Mouse (Mus musculus): ENCODE measurements around the gene Spryd3. TPM values are rescaled to one million over a fixed set of nuclear protein-coding genes. Genes with fewer than 3 reads are reported as not detected.

The Spryd3 gene
- not detected in 2 replicates for polyA plus RNA-seq (2012; ENCODE audit: insufficient read depth, insufficient read length, low replicate concordance, missing spikeins)

DNA sequence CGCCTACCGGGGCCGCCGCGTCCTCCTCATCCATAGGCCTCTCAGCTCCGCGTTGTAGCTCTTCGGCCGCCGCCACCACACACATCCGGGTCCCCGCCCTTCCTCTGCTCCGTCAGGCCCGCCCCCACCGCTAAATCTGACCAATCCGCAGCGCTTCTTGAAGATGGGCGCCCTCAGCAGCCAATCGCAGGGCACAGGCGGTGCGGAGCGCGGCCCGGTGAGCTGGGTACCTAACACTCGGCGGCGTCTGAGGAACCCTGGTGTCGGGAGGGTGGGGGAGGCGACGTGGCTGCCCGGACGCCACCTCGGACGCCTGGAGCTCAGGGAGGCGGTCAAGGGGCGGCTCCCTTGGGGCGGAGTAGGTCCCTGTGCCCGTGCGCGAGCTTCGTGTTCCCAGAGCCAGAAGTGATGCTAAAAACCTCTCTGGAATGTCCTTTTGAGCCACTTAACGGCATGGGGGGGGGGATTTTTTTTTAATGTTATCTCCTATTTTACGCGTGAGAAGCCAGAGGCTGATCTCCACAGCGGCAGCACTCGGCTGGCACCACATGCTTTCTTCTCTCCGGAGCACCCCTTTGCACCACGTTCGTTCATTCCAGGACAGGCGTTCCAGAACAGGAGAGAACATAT, at the start of gene Spryd3:
Gene Spryd3 (minus strand): TSS at position 106 of the 630 bp plus-strand sequence.
- Histone ChIP-seq H3K4me1 (ENCODE audit: control insufficient read depth, insufficient read depth, low read length) (peaks cover 7% of the 10 kb centered on the region; the same call in 1 of the 2 replicates), H3K4me3 (ENCODE audit: insufficient read depth, low read depth, low read length) (peak within 1 kb of the TSS; percentile 82), H3K27ac (ENCODE audit: insufficient read depth, low read depth, low read length) (peak within 1 kb of the TSS; percentile 43)
- under 1% methylated on average over 50 of the region's 50 CpGs for WGBS
- TF ChIP-seq CTCF (IDR thresholded peaks at IDR 0.05; ENCODE audit: insufficient read depth, low read depth, low read length) (no peak), POLR2A (IDR thresholded peaks at IDR 0.05; ENCODE audit: insufficient read depth, low read depth, low read length) (peak; percentile 77)

DNA sequence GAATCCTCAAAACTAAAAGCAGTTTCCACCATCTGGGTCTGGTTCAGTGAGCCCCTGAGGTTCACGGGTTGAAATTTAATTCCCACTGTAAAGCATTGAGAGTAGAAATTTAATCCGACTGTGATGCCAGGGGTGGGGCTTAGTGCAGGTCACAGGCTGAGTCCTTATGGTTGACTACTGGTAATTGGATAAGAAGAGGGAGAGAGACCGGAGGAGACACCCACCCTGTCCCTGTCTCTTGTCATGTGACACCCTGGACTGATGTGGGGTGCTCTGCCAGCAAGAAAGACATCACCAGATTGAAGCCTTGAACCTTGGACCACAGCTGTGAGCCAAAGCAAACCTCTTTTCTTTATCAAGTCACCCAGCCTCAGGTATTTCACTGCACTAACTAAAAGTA, 47.0 kb upstream of the Spryd3 start:
- no peak overlapping the region for H3K27ac ChIP-seq (ENCODE audit: insufficient read depth, low read depth, low read length)
- H3K4me1 ChIP-seq (ENCODE audit: control insufficient read depth, insufficient read depth, low read length): no peaks in the 10 kb centered on the region
- WGBS: 90% methylated on average over 3 of the region's 3 CpGs
- no peak overlapping the region for H3K4me3 ChIP-seq (ENCODE audit: insufficient read depth, low read depth, low read length)
- no peak for TF ChIP-seq CTCF (IDR thresholded peaks at IDR 0.05; ENCODE audit: insufficient read depth, low read depth, low read length)
- TF ChIP-seq POLR2A (IDR thresholded peaks at IDR 0.05; ENCODE audit: insufficient read depth, low read depth, low read length): no peak

DNA sequence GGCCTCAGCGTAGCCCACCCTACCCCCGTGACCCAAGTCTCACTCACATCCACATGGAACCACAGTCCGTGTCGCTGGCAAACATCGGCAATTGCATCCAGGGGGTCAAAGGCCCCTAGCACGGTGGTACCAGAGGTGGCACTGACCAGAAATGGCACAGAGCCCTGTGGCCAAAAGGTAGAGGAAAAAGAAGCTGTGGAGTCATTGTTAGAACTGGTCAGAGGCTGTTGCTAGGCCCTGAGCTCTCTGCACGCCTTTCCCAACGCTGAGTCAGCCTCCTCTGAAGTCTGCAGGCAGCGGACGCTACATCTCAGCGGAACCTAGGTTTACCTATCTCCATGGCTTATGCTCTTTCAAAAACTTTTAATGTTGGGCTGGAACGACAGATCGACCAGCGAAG, 43.9 kb upstream of the Spryd3 start:
- 93% methylated on average over 14 of the region's 14 CpGs for WGBS
- Histone ChIP-seq H3K27ac (ENCODE audit: insufficient read depth, low read depth, low read length) (no peak overlapping the region), H3K4me1 (ENCODE audit: control insufficient read depth, insufficient read depth, low read length) (no peaks in the 10 kb centered on the region), H3K4me3 (ENCODE audit: insufficient read depth, low read depth, low read length) (no peak overlapping the region)
- TF ChIP-seq CTCF (IDR thresholded peaks at IDR 0.05; ENCODE audit: insufficient read depth, low read depth, low read length) (no peak), POLR2A (IDR thresholded peaks at IDR 0.05; ENCODE audit: insufficient read depth, low read depth, low read length) (no peak)

DNA sequence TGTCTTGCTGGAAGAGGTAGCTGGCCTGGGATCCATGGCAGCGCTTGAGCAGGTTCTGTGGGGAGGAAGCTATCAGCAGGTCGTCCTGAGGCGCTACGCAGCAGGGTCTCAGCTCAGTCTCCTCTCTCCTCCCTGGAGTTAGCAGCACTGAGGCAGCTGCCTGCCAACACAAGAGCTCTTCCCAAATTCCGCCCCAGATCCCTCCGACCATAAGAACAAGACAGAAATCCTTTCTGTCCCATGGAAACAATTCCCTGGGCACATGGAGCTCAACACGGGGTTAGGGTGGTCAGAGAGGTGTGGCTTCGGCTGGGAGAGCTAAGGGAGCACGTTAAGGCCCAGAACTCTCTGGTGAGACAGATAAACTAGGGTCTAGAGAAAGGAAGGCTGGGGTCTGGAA, 43.1 kb upstream of the Spryd3 start:
- H3K27ac ChIP-seq (ENCODE audit: insufficient read depth, low read depth, low read length): no peak overlapping the region
- TF ChIP-seq POLR2A (IDR thresholded peaks at IDR 0.05; ENCODE audit: insufficient read depth, low read depth, low read length) (no peak), CTCF (IDR thresholded peaks at IDR 0.05; ENCODE audit: insufficient read depth, low read depth, low read length) (no peak)
- H3K4me1 ChIP-seq (ENCODE audit: control insufficient read depth, insufficient read depth, low read length): no peaks in the 10 kb centered on the region
- WGBS: 88% methylated on average over 9 of the region's 9 CpGs
- H3K4me3 ChIP-seq (ENCODE audit: insufficient read depth, low read depth, low read length): no peak overlapping the region

DNA sequence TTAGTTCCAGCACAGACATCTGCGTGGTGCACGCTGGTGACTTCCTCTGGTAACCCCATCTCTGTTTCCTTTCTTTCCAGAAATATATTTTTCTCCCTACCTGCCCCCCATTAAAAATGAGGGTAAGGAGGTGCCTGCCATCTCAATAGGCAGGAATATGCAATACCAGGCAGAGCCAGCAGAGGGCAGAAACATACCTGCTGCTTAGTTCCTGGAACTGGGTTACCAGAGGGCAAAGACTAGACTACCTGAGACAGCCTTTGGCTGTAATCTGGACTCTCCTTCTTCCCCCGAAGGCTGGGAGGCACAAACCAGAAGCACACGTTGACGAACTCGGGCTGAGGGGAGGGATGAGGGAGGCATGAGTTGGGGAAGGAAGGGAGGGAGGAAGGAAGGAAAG, 42.2 kb upstream of the Spryd3 start:
- Histone ChIP-seq H3K27ac (ENCODE audit: insufficient read depth, low read depth, low read length) (no peak overlapping the region), H3K4me3 (ENCODE audit: insufficient read depth, low read depth, low read length) (no peak overlapping the region), H3K4me1 (ENCODE audit: control insufficient read depth, insufficient read depth, low read length) (no peaks in the 10 kb centered on the region)
- 13% methylated on average over 6 of the region's 6 CpGs for WGBS
- TF ChIP-seq CTCF (IDR thresholded peaks at IDR 0.05; ENCODE audit: insufficient read depth, low read depth, low read length): 0 out of 2 replicates have a peak, but pooled peaks have one; percentile 39
- TF ChIP-seq POLR2A (IDR thresholded peaks at IDR 0.05; ENCODE audit: insufficient read depth, low read depth, low read length): no peak

DNA sequence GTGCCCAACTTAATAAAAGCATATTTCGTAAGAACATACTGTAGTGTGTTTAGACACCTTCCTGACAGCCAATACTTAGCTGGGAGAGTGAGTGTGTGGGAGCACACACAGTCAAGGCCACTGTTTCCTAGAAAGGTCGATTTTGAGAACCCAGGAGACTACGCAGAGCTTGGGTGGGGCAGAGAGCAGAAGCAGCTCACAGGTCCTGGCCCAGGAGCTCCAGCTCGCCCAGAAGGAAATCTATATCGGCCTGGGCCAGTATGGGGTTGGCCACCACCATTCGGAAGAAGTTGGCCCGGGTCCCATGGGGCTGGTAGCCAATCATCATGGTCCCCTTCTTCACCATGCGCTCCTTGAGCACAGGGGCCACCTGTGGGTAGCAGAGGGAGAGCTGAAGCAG, 41.4 kb upstream of the Spryd3 start:
- 89% methylated on average over 8 of the region's 8 CpGs for WGBS
- Histone ChIP-seq H3K27ac (ENCODE audit: insufficient read depth, low read depth, low read length) (no peak overlapping the region), H3K4me3 (ENCODE audit: insufficient read depth, low read depth, low read length) (no peak overlapping the region), H3K4me1 (ENCODE audit: control insufficient read depth, insufficient read depth, low read length) (no peaks in the 10 kb centered on the region)
- no peak for TF ChIP-seq CTCF (IDR thresholded peaks at IDR 0.05; ENCODE audit: insufficient read depth, low read depth, low read length)
- TF ChIP-seq POLR2A (IDR thresholded peaks at IDR 0.05; ENCODE audit: insufficient read depth, low read depth, low read length): no peak

DNA sequence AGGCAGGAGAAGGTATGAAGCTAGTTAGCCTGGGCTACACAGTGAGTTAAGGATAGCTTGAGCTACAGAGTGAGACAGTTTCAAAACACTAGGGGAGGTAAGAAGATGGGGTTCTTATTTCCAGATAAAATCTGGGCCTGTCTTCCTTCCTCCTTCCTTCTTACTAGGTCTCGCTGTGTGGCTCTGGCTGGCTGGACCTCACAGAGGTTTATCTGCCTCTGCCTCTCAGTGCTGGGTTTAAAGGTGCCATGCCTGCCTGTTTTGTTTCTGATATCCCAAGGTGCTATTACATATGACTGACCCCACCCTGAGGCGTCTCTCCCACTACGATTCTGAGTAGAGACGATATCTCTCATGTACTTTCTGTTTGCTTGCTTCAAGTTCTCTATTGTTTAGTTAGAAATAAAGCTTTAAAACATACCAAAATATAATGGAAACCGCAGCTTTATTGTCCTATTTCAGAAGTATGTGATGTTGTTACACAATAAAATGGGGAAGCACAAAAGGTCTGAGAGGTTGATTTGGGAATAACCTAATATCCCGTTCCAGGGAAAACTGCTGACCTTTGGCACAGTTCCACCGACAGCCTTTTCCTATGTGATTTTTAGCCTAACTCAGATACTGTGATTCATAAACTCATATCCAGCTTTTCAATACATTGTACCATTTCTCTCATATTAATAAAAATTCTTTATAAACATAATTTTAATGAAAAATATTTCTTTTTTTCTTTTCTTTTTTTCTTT, 40.7 kb upstream of the Spryd3 start:
- no peak overlapping the region for H3K4me3 ChIP-seq (ENCODE audit: insufficient read depth, low read depth, low read length)
- 85% methylated on average over 7 of the region's 7 CpGs for WGBS
- TF ChIP-seq POLR2A (IDR thresholded peaks at IDR 0.05; ENCODE audit: insufficient read depth, low read depth, low read length): no peak
- TF ChIP-seq CTCF (IDR thresholded peaks at IDR 0.05; ENCODE audit: insufficient read depth, low read depth, low read length): no peak
- no peak overlapping the region for H3K27ac ChIP-seq (ENCODE audit: insufficient read depth, low read depth, low read length)
- no peaks in the 10 kb centered on the region for H3K4me1 ChIP-seq (ENCODE audit: control insufficient read depth, insufficient read depth, low read length)

DNA sequence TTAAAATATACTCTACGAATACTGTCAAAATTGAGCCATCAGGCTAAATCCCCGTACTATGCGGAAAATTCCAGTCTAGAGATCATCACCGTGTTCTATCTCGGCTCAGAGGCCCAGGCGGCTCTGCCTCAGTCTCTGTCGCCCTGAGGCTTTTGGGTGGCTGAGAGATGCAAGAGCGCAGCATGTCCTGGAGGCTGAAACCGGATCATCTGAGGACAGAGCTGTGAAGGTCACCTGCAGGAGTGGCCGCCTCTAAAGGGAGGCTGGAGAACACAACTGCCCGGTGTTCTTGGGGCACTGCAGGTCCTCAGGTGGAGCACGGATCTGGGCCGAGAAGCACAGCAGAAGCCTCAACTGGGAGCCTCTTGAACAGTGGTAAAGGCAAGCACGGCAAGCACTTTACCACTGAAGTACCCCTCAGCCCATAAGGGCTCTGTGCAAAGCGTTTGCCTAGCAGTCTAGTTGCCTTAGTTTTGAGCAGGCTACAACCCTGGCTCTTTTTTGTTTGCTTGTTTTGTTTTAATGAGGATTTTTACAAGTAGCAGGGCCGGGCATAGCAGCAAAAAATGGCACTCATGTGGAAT, 39.8 kb upstream of the Spryd3 start:
- no peaks in the 10 kb centered on the region for H3K4me1 ChIP-seq (ENCODE audit: control insufficient read depth, insufficient read depth, low read length)
- no peak overlapping the region for H3K27ac ChIP-seq (ENCODE audit: insufficient read depth, low read depth, low read length)
- no peak for TF ChIP-seq CTCF (IDR thresholded peaks at IDR 0.05; ENCODE audit: insufficient read depth, low read depth, low read length)
- TF ChIP-seq POLR2A (IDR thresholded peaks at IDR 0.05; ENCODE audit: insufficient read depth, low read depth, low read length): no peak
- H3K4me3 ChIP-seq (ENCODE audit: insufficient read depth, low read depth, low read length): no peak overlapping the region
- WGBS: 91% methylated on average over 16 of the region's 16 CpGs

DNA sequence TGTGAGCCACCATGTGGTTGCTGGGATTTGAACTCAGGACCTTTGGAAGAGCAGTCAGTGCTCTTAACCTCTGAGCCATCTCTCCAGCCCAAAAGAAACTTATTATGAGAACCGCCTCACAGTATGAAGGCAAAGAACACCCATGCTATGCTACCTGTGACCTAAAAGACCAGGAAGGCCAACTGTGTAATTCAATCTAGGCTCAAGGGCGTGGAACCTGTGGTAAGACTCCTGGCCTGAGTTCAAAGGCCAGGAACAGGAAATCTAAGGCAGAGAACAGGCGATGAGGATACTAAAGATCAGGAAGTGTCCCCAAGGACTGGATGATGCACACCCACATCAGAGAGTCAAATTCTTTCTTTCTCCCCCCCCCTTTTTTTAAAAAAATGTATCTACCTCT, 37.5 kb upstream of the Spryd3 start:
- Histone ChIP-seq H3K27ac (ENCODE audit: insufficient read depth, low read depth, low read length) (no peak overlapping the region), H3K4me3 (ENCODE audit: insufficient read depth, low read depth, low read length) (no peak overlapping the region), H3K4me1 (ENCODE audit: control insufficient read depth, insufficient read depth, low read length) (no peaks in the 10 kb centered on the region)
- 91% methylated on average over 3 of the region's 3 CpGs for WGBS
- TF ChIP-seq POLR2A (IDR thresholded peaks at IDR 0.05; ENCODE audit: insufficient read depth, low read depth, low read length): no peak
- no peak for TF ChIP-seq CTCF (IDR thresholded peaks at IDR 0.05; ENCODE audit: insufficient read depth, low read depth, low read length)

Measured in olfactory bulb, adult 2 months (tissue).